Mouse (Mus musculus): ENCODE measurements around the gene Rnf224.

GRCm38 (mm10) chr2:25240723-25241437, 4.3 kb upstream of the Rnf224 start:
- TF ChIP-seq TAL1 (IDR thresholded peaks at IDR 0.05; ENCODE audit: low read length) = no peak
- TF ChIP-seq GATA1 (IDR thresholded peaks at IDR 0.05; ENCODE audit: low read length) = no peak

All from erythroblast, embryonic 14.5 days (primary cell).